Mouse (Mus musculus) ES-Bruce4 (cell line): ENCODE measurements at regions not wholly inside any gene's neighbourhood (a gene's known extent, or its start where the extent isn't known, plus 50 kb on each side); places are given as distances from the start of the nearest gene placed in this dataset.

Source experiments
- EP300 ChIP-seq: IDR thresholded peaks from 2 replicates; pipeline ENCODE4 v1.6.1; 2011; ENCODE audit warnings: low read depth, low read length; ENCODE audit not compliant: insufficient read depth
- POLR2A ChIP-seq: IDR thresholded peaks from one replicate; pipeline ENCODE4 v1.8.1; 2011; ENCODE audit warnings: low read length; ENCODE audit not compliant: insufficient read depth

DNA sequence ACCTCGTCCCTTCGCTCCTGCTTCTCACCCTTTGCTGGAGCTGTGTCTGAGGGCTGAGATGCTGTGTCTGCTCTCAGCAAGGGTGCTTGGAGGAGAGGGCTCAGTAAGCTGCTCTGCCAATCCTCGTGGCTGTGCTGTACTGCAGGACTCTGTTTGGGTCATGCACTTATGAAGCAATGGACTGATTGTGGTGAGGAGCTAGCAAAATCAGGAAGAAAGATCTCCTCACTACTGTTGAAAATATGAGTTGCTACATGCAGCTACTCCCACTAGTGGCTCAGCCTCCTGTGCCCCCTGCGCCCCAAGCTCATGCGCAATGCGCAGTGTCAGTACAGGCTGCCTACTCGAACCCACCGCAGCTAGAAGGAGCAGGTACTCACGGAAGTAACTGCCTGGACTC lies 362.3 kb downstream of the Phkb start:
- no peak for TF ChIP-seq POLR2A
- TF ChIP-seq EP300 = no peak
